Mouse (Mus musculus) forebrain, embryonic 13.5 days (tissue): Measurements from ENCODE around the gene Bmp8b. TPM values are rescaled to one million over a fixed set of nuclear protein-coding genes. Genes with fewer than 3 reads are reported as not detected.

Source experiments
- ATAC-seq: fragments of 200-750 bp; cut with Nextera tagmentation; 2 replicates; pipeline ENCODE4 v1.8.0; 2017
- H3K27ac ChIP-seq: fragments of 300-500 bp; sonication (generic); 2 replicates; pipeline ENCODE4 v1.5.1; 2015; ENCODE audit warnings: inconsistent platforms, mild to moderate bottlenecking, moderate library complexity
- H3K27me3 ChIP-seq: fragments of 300-500 bp; sonication (generic); 2 replicates; pipeline ENCODE4 v1.6.1; 2015; ENCODE audit warnings: mild to moderate bottlenecking, inconsistent platforms
- H3K36me3 ChIP-seq: fragments of 300-500 bp; sonication (generic); 2 replicates; pipeline ENCODE4 v1.6.1; 2015; ENCODE audit warnings: mild to moderate bottlenecking, inconsistent platforms; ENCODE audit not compliant: poor library complexity, severe bottlenecking
- H3K4me1 ChIP-seq: fragments of 300-500 bp; sonication (generic); 2 replicates; pipeline ENCODE4 v1.6.1; 2015; ENCODE audit warnings: inconsistent platforms
- H3K4me2 ChIP-seq: fragments of 300-500 bp; sonication (generic); 2 replicates; pipeline ENCODE4 v1.6.1; 2015; ENCODE audit warnings: inconsistent platforms, mild to moderate bottlenecking, moderate library complexity
- H3K4me3 ChIP-seq: fragments of 300-500 bp; sonication (generic); 2 replicates; pipeline ENCODE4 v1.5.1; 2015; ENCODE audit warnings: mild to moderate bottlenecking, inconsistent platforms
- H3K9ac ChIP-seq: fragments of 300-500 bp; sonication (generic); 2 replicates; pipeline ENCODE4 v1.6.1; 2015; ENCODE audit warnings: mild to moderate bottlenecking, inconsistent platforms
- H3K9me3 ChIP-seq: fragments of 300-500 bp; sonication (generic); replicated peaks from 2 replicates; pipeline ENCODE4 v1.6.1; 2016; ENCODE audit warnings: inconsistent platforms
- WGBS: fragments of 180-500 bp; shearing (Covaris S2); methylation state at CpG from one replicate; pipeline ENCODE4 v1.1.7; 2015; 5-methylcytosine and 5-hydroxymethylcytosine counted together
- polyA plus RNA-seq: library from polyadenylated mRNA; unstranded; fragments of >200 nt; fragmentation: Nextera tagmentation; extraction: Ambion mirVana; gene quantifications from 2 replicates; pipeline ENCODE4 v1.2.1, GENCODE M21; 2015

Bmp8b gene
- 0.19 and 0.25 TPM in 2 replicates for polyA plus RNA-seq

- Histone ChIP-seq H3K4me1 (peaks cover 11% of the 10 kb centered on the region; the same call in 1 of the 2 replicates), H3K9me3 (no peaks in the 10 kb centered on the region), H3K27me3 (peaks cover 50% of the 10 kb centered on the region), H3K27ac (no peak within 1 kb of the TSS), H3K9ac (0 out of 2 replicates have a peak within 1 kb of the TSS, but pooled peaks have one; percentile 26), H3K36me3 (no peaks in the 10 kb centered on the region), H3K4me3 (peak within 1 kb of the TSS; percentile 33), H3K4me2 (peak within 1 kb of the TSS; percentile 56)
- 6% methylated on average over 75 of the region's 75 CpGs for WGBS
- peak; percentile 59; the same call in 1 of the 2 replicates for ATAC-seq
These were observed at the start of gene Bmp8b for GRCm38 (mm10) chr4:123104651-123105450. Gene Bmp8b (plus strand): TSS chr4:123105165.

- Histone ChIP-seq H3K27ac (no peak overlapping the region), H3K4me2 (no peak overlapping the region), H3K9ac (no peak overlapping the region), H3K9me3 (no peaks in the 10 kb centered on the region), H3K36me3 (peaks cover 48% of the 10 kb centered on the region), H3K4me3 (no peak overlapping the region), H3K4me1 (peaks cover 34% of the 10 kb centered on the region), H3K27me3 (no peaks in the 10 kb centered on the region)
- WGBS: 91% methylated on average over 3 of the region's 3 CpGs
- ATAC-seq: no peak
These were observed 48.3 kb upstream of the Bmp8b start for GRCm38 (mm10) chr4:123056560-123057109.

GRCm38 (mm10) chr4:123057957-123058356 is 47.0 kb upstream of the Bmp8b start:
- no peaks in the 10 kb centered on the region for H3K27me3 ChIP-seq
- 83% methylated on average over 1 of the region's 1 CpGs for WGBS
- H3K9me3 ChIP-seq: no peaks in the 10 kb centered on the region
- no peak for ATAC-seq
- peaks cover 36% of the 10 kb centered on the region for H3K36me3 ChIP-seq
- no peak overlapping the region for H3K4me2 ChIP-seq
- no peak overlapping the region for H3K4me3 ChIP-seq
- no peak overlapping the region for H3K9ac ChIP-seq
- H3K4me1 ChIP-seq: peaks cover 25% of the 10 kb centered on the region
- H3K27ac ChIP-seq: no peak overlapping the region

GRCm38 (mm10) chr4:123061744-123062143 is 43.2 kb upstream of the Bmp8b start:
- peaks cover 9% of the 10 kb centered on the region; the same call in 1 of the 2 replicates for H3K4me1 ChIP-seq
- ATAC-seq: 0 out of 2 replicates have a peak, but pooled peaks have one; percentile 38
- WGBS: 69% methylated on average over 5 of the region's 5 CpGs
- no peak overlapping the region for H3K4me2 ChIP-seq
- no peaks in the 10 kb centered on the region for H3K9me3 ChIP-seq
- peaks cover 3% of the 10 kb centered on the region for H3K36me3 ChIP-seq
- no peaks in the 10 kb centered on the region for H3K27me3 ChIP-seq
- H3K4me3 ChIP-seq: no peak overlapping the region
- H3K9ac ChIP-seq: no peak overlapping the region
- H3K27ac ChIP-seq: no peak overlapping the region

- 90% methylated on average over 6 of the region's 6 CpGs for WGBS
- ATAC-seq: no peak
- no peaks in the 10 kb centered on the region for H3K27me3 ChIP-seq
- no peak overlapping the region for H3K4me2 ChIP-seq
- H3K27ac ChIP-seq: no peak overlapping the region
- no peaks in the 10 kb centered on the region for H3K9me3 ChIP-seq
- no peaks in the 10 kb centered on the region for H3K36me3 ChIP-seq
- no peak overlapping the region for H3K9ac ChIP-seq
- no peaks in the 10 kb centered on the region; the same call in 1 of the 2 replicates for H3K4me1 ChIP-seq
- H3K4me3 ChIP-seq: no peak overlapping the region
These were observed 36.3 kb upstream of the Bmp8b start for GRCm38 (mm10) chr4:123068646-123069045.

GRCm38 (mm10) chr4:123071266-123071966 is 33.5 kb upstream of the Bmp8b start:
- Histone ChIP-seq H3K4me2 (peak overlapping the region; percentile 33), H3K36me3 (no peaks in the 10 kb centered on the region), H3K27ac (no peak overlapping the region), H3K27me3 (no peaks in the 10 kb centered on the region), H3K4me1 (no peaks in the 10 kb centered on the region; the same call in 1 of the 2 replicates), H3K9ac (peak overlapping the region; percentile 10; the same call in 1 of the 2 replicates), H3K9me3 (no peaks in the 10 kb centered on the region), H3K4me3 (no peak overlapping the region)
- peak; percentile 41; the same call in 1 of the 2 replicates for ATAC-seq
- 14% methylated on average over 13 of the region's 13 CpGs for WGBS

- Histone ChIP-seq H3K4me1 (peaks cover 4% of the 10 kb centered on the region), H3K9me3 (no peaks in the 10 kb centered on the region), H3K27ac (no peak overlapping the region), H3K36me3 (no peaks in the 10 kb centered on the region), H3K9ac (no peak overlapping the region), H3K27me3 (no peaks in the 10 kb centered on the region), H3K4me3 (no peak overlapping the region), H3K4me2 (no peak overlapping the region)
- 71% methylated on average over 8 of the region's 8 CpGs for WGBS
- no peak for ATAC-seq
These were observed 28.0 kb upstream of the Bmp8b start for GRCm38 (mm10) chr4:123076928-123077327.

GRCm38 (mm10) chr4:123078231-123078630 is 26.7 kb upstream of the Bmp8b start:
- whole genome bisulfite sequencing: 89% methylated on average over 4 of the region's 4 CpGs

GRCm38 (mm10) chr4:123080791-123081190 is 24.2 kb upstream of the Bmp8b start:
- no peak overlapping the region for H3K4me2 ChIP-seq
- no peak overlapping the region for H3K4me3 ChIP-seq
- no peaks in the 10 kb centered on the region for H3K36me3 ChIP-seq
- H3K27ac ChIP-seq: no peak overlapping the region
- no peaks in the 10 kb centered on the region for H3K9me3 ChIP-seq
- peaks cover 4% of the 10 kb centered on the region for H3K4me1 ChIP-seq
- 38% methylated on average over 13 of the region's 13 CpGs for WGBS
- H3K9ac ChIP-seq: no peak overlapping the region
- H3K27me3 ChIP-seq: no peaks in the 10 kb centered on the region
- ATAC-seq: no peak

More at GRCm38 (mm10) chr4:123078231-123078630, 26.7 kb upstream of the Bmp8b start:
- Histone ChIP-seq H3K27ac (no peak overlapping the region), H3K36me3 (no peaks in the 10 kb centered on the region), H3K4me1 (peaks cover 4% of the 10 kb centered on the region), H3K27me3 (no peaks in the 10 kb centered on the region), H3K9ac (no peak overlapping the region), H3K4me2 (no peak overlapping the region), H3K9me3 (no peaks in the 10 kb centered on the region), H3K4me3 (no peak overlapping the region)
- no peak for ATAC-seq

- ATAC-seq: peak; percentile 64
- H3K4me2 ChIP-seq: no peak overlapping the region
- H3K9me3 ChIP-seq: no peaks in the 10 kb centered on the region
- peaks cover 4% of the 10 kb centered on the region for H3K4me1 ChIP-seq
- H3K9ac ChIP-seq: no peak overlapping the region
- H3K27ac ChIP-seq: no peak overlapping the region
- no peaks in the 10 kb centered on the region for H3K27me3 ChIP-seq
- H3K36me3 ChIP-seq: no peaks in the 10 kb centered on the region
- no peak overlapping the region for H3K4me3 ChIP-seq
- 71% methylated on average over 20 of the region's 20 CpGs for WGBS
These were observed 22.4 kb upstream of the Bmp8b start for GRCm38 (mm10) chr4:123082283-123083163.

GRCm38 (mm10) chr4:123083323-123083902 is 21.6 kb upstream of the Bmp8b start:
- H3K9me3 ChIP-seq: no peaks in the 10 kb centered on the region
- H3K36me3 ChIP-seq: no peaks in the 10 kb centered on the region
- H3K4me2 ChIP-seq: no peak overlapping the region
- H3K4me1 ChIP-seq: peaks cover 4% of the 10 kb centered on the region
- H3K4me3 ChIP-seq: no peak overlapping the region
- ATAC-seq: no peak
- no peak overlapping the region for H3K9ac ChIP-seq
- WGBS: 65% methylated on average over 13 of the region's 13 CpGs
- no peak overlapping the region for H3K27ac ChIP-seq
- H3K27me3 ChIP-seq: no peaks in the 10 kb centered on the region
